Mouse (Mus musculus): ENCODE results near the gene Ly6g6d.

DNA sequence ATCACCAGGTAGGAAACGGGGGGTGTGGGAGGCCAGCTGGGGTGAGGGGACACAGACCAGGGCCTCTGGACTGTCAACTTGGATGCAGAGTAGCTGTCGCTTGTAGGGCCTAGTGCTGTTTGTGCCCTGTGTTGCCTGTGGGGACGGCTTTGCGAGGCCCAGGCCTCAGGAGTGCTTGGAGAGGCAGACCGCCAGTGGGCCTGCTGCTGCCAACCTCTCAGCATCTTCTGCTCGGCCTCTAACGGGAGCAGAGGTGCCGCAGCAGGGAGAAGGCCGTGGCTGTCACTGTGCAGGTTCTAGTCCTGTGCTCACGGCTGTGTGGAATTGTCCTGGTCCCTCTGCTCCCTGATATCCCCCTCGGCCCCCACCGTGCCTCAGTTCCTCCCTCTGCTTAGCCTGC lies 18.7 kb upstream of the Ly6g6d start:
- TF ChIP-seq CTCF (IDR thresholded peaks at IDR 0.05; ENCODE audit: borderline replicate concordance, insufficient read depth, low read length) (no peak), POLR2A (IDR thresholded peaks at IDR 0.05; ENCODE audit: low read depth, low read length) (no peak)
